Mouse (Mus musculus) NIH3T3 (cell line): ENCODE measurements around the gene Pcp4.
"Not testable (repeated sequence)": the region's sequence is repeated elsewhere in the genome, so short reads cannot be mapped to it uniquely, and the experiment has no call there.

ENCODE experiments used
- DNase-seq: peaks from one replicate; pipeline ENCODE4 v3.0.0-alpha.2; 2012; ENCODE audit warnings: low read depth

Pcp4 gene

DNA sequence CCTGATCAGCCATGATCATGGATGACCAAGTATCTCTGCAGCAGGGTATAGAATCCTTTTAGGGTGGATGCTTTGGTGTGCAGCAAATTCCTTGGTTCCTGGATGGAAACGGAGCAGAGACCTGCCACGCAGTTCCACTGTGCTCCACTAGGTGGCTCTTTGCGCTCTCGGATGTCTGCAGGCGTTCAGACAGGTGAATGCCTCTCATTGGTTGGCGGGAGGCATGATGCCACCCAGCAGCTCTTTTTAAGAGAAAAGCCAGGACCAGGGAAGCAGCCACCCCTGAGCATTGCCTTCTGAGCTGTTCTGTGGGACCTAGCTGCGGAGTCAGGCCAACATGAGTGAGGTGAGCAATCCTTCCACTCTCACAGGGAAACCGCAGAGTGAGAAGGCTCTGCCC, at the start of gene Pcp4:
TSS of gene Pcp4 (plus strand) at position 162 of the 400 bp plus-strand sequence.
- DNase-seq, result peak; percentile 70

DNA sequence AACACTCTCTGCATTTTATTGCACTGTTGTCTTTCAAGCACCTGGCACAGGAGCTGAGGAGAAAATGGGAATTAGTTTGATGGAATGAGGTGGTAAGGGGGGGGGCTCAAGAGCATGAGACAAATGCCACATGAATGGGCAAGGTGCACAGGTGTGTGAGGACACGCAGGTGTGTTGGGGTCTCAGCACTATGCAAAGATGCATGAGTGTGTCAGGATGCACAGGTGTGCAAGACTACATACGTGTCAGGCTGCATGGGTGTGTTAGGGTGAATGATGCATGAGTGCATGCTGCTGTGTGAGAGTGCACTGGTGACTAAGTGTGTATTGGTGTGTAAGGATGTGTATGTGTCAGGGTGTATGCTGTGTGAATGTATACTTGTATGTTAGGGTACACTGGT, 42.4 kb upstream of the Pcp4 start:
- no peak for DNase-seq

- no peak for DNase-seq
Measured at GRCm38 (mm10) chr16:96426671-96427070, 40.7 kb upstream of the Pcp4 start.

GRCm38 (mm10) chr16:96429046-96429445, 38.4 kb upstream of the Pcp4 start:
- DNase-seq, result no peak

- DNase-seq, result no peak
Measured at GRCm38 (mm10) chr16:96433266-96433665, 34.1 kb upstream of the Pcp4 start.

- DNase-seq, result no peak
Measured at GRCm38 (mm10) chr16:96434024-96434785, 33.2 kb upstream of the Pcp4 start.

DNA sequence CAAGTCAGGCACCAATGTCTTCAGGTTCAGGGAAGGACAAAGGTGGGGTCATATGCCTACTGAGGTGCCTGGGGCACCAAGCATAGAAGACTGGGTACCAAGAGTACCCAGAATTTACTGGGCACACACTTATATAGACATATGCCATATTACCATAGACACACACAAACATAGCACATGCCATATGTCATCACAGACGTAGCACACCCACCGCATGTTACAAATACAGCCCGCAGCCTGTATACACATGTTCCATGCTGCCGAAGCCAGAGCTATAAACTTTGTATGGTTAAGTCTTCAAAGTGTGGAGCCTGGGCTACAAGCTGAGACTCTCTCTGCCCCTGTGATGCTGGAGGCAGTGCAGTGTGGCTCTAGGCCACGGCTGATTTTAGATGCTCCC, 28.5 kb upstream of the Pcp4 start:
- DNase-seq, result no peak

GRCm38 (mm10) chr16:96439682-96440081, 27.7 kb upstream of the Pcp4 start:
- DNase-seq, result no peak

GRCm38 (mm10) chr16:96440871-96441270, 26.5 kb upstream of the Pcp4 start:
- DNase-seq, result no peak

GRCm38 (mm10) chr16:96441826-96442225, 25.6 kb upstream of the Pcp4 start:
- DNase-seq, result no peak

GRCm38 (mm10) chr16:96443468-96443867, 23.9 kb upstream of the Pcp4 start, which contains the start of gene Itgb2l:
Gene Itgb2l, minus strand, starts transcription at chr16:96443619.
- no peak for DNase-seq

GRCm38 (mm10) chr16:96450871-96451270, 16.5 kb upstream of the Pcp4 start:
- not testable (repeated sequence) for DNase-seq

- no peak for DNase-seq
Measured at GRCm38 (mm10) chr16:96454086-96454485, 13.3 kb upstream of the Pcp4 start.

DNA sequence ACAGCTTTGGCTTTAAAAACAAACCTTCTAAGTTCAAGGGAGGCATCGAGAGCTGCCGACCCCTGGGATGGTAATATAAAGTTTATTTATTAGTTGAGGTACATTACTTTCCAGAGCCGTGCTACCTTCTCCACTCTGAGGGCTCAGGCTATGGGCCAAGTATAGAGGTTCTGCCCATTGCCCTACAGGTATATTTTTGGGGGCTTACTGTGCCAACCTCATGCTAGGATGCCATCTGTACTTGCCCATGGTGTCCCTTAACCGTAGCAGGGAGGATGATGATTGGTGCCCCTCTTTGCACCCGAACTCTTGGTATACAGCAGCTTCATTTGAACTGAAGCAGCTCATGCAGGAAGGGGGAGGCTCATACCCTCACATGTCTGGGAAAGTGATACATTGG, 9.8 kb upstream of the Pcp4 start:
- DNase-seq, result no peak

GRCm38 (mm10) chr16:96459356-96459755, 8.1 kb upstream of the Pcp4 start:
- DNase-seq, result no peak

DNA sequence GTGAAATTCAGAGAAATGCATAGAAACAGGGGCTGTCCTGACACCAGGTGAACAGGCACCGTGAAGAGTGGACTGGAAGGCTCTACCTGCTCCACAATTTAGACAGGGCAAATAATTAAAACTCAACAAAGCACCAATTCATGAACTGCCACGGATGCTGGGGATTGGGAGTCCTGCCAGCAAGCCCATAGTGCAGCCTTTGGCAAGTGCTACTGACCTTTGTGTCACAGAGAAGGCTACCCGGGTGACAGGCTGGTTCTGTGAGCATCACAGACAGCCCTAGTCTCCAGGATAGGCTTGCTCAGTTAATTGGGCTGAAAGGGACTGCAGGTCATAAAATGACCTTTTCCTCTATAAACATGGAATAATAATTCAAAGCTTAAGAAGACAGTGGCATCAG, 6.6 kb upstream of the Pcp4 start:
- no peak for DNase-seq

GRCm38 (mm10) chr16:96468011-96468410, 605 bp downstream of the Pcp4 start:
- no peak for DNase-seq

- no peak for DNase-seq
Measured at GRCm38 (mm10) chr16:96468698-96469097, 1.3 kb downstream of the Pcp4 start.

DNA sequence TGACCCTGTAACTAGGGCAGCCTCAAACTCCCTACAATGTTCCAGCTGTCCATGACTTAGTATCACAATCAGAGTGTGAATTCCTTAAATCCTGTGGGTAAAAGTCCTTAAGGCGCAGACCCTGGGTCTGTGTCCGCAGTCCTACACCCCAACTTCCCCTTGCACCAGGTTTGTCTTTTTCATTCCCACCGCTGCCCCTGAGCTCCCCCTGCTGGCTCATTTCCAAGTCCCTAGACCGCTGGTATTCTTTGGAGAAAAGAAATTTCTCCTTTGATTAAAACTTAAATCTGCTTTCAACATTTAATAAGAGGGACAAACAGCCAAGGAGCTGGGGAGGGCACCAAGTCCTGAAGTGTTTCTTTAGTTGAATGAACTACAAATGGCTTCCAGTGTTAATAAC, 2.2 kb downstream of the Pcp4 start:
- DNase-seq, result no peak

DNA sequence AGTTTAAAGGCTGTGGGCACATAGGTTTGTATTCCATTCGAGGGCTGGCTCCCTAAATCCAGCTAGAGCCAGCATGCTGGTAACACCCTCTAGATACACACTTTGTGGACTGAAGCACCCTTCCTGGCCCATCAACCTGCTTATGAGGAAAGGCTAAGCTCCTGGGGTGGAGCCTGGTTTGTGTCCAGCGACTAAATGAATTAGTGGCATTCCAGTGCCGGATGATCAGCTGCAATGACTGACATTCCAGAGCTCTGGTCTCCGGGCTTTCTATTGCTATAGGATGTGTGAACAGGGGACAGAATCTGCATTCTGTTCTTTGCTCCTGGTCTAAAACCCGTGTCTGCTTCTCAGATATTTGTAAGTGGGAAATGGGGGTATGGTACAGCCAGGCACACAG, 5.0 kb downstream of the Pcp4 start:
- DNase-seq, result no peak

DNA sequence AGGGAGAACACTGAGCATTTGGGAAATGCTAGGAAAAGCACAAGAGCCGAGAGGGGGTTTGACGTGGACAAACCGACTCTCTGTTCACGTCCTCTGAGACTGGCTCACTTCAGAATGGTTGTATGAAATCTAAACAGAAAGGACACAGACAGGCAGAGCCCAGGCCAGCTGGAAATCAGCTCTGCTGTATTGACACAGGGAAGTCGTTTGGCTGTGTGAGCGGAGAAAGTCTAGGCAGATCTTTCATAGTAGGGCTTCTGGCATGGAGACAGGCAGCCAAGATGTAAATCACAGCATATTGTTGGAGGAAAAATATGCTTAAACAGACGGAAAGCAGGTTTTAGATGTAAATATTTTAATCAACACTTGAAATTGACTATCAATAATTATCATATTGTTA, 5.4 kb downstream of the Pcp4 start:
- no peak for DNase-seq

DNA sequence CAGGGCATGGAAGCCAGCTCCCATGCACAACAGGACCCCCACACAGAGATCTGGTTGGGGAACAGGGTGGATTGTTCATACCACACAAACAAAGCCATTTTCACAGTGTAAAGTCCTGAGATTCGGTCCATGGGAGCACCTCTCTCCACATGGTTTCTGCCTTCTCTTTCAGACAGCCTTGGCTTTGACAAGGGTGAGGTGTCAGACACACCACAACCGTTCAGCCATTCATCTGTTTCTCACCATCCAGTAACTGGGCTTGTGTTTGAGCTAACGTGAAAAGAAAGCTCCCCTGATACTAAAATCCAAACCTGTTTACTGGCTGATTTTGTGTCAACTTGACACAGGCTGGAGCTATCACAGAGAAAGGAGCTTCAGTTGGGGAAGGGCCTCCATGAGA, 6.8 kb downstream of the Pcp4 start:
- no peak for DNase-seq

DNA sequence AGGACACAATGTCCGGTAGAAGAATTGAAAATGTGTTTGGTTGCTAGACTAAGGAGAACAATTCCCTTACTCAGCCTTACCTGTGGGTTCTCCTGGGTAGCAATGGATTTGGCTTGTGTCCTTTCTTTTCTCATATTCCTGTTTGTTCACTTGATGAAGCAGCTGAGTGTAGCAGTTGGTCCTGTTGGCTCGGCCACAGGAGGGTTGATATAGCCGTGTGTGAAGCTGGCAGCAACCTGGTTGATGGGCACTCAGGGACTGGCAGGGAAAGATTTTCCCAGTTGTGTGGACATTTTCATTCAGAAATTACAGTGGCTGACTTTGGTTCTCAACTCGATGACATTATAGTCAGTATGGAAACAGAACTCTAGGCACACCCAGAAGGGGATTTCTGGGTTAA, 14.4 kb downstream of the Pcp4 start:
- no peak for DNase-seq

DNA sequence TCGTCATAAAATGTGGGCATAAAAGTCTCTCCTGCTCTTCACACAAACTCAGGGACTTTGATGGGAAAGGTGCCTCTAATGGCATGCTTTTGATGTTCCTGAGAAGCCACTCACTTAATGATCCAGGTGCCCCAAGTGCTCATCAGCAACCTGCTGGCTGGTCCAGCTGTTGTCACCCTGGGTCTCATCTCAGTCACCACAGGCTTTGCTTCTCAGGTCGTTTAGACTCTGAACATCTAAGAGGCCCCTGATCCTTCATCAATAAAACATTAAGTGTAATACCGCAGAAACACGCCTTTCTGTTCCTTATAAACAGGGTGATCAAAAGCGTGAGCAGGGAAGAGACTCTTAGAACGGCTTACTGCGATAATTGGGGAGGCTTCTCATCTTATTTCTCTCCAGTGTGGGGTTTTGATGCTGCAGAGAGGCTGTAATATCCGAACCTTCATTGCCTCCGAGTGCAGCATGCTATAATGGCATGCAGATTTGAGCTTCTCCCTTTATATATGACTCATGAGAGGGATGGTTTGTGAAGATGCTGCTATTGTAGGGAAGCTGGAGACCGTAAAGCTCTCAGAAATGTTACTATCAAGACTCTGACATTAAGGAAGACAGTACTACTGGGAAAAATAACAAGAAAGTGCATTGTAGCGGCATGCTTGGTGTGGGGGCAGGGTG, 19.7 kb downstream of the Pcp4 start:
- DNase-seq, result no peak
